Mouse (Mus musculus): ENCODE results near the gene Plb1. TPM values are rescaled to one million over a fixed set of nuclear protein-coding genes. Genes with fewer than 3 reads are reported as not detected.

Gene Plb1
- polyA plus RNA-seq, 1 experiment from 2014 or later = 0.18 TPM

DNA sequence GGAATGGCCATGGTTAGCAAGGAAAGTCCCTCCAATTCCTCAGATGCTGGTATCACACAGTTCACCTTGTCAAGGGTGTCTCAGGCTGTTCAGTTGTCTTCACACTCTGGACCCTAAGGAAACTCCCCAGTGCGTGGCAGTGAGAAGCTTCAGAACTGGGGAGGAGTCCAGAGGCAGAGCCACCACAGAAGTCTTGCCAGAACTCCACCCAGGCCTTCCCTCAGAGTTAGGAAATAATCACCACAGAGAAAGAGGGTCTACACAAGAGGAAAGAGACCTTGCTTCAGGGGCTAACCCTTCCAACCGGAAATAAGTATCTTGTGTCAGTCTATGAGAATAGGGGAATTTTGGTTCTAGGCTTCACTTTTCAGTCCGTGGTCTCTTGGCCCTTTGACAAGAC is 120.3 kb downstream of the Plb1 start:
- TF ChIP-seq EP300 (IDR thresholded peaks at IDR 0.05; ENCODE audit: low read depth) (no peak), CTCF (IDR thresholded peaks at IDR 0.05; ENCODE audit: low read depth) (no peak)
- no peaks in the 10 kb centered on the region for H3K27me3 ChIP-seq (ENCODE audit: insufficient read depth, low read length)
- H3K9me3 ChIP-seq (ENCODE audit: low read length) = no peaks in the 10 kb centered on the region
- H3K27ac ChIP-seq (ENCODE audit: low read depth) = no peak overlapping the region
- H3K4me3 ChIP-seq (ENCODE audit: low read depth, low read length) = no peak overlapping the region
- H3K4me2 ChIP-seq (ENCODE audit: low read depth, low read length) = no peak overlapping the region
- no peak for ATAC-seq
- peaks cover 7% of the 10 kb centered on the region for H3K4me1 ChIP-seq (ENCODE audit: insufficient read depth)
- H3K36me3 ChIP-seq (replicated peaks; ENCODE audit: insufficient read depth, low read length) = no peaks in the 10 kb centered on the region
- no peak for DNase-seq
- WGBS (ENCODE audit: insufficient replicate concordance) = 62% methylated on average over 3 of the region's 3 CpGs
- H3K9ac ChIP-seq (replicated peaks) = no peak overlapping the region

GRCm38 (mm10) chr5:32353280-32353679 is 120.8 kb downstream of the Plb1 start:
- no peaks in the 10 kb centered on the region for H3K9me3 ChIP-seq (ENCODE audit: low read length)
- WGBS (ENCODE audit: insufficient replicate concordance) = 74% methylated on average over 2 of the region's 2 CpGs
- no peaks in the 10 kb centered on the region for H3K36me3 ChIP-seq (replicated peaks; ENCODE audit: insufficient read depth, low read length)
- ATAC-seq = no peak
- TF ChIP-seq CTCF (IDR thresholded peaks at IDR 0.05; ENCODE audit: low read depth) = no peak
- TF ChIP-seq EP300 (IDR thresholded peaks at IDR 0.05; ENCODE audit: low read depth) = no peak
- H3K9ac ChIP-seq (replicated peaks) = no peak overlapping the region
- no peak for DNase-seq
- peaks cover 7% of the 10 kb centered on the region for H3K4me1 ChIP-seq (ENCODE audit: insufficient read depth)
- no peak overlapping the region for H3K4me2 ChIP-seq (ENCODE audit: low read depth, low read length)
- H3K4me3 ChIP-seq (ENCODE audit: low read depth, low read length) = no peak overlapping the region
- H3K27ac ChIP-seq (ENCODE audit: low read depth) = no peak overlapping the region
- H3K27me3 ChIP-seq (ENCODE audit: insufficient read depth, low read length) = no peaks in the 10 kb centered on the region

- ATAC-seq (no peak), DNase-seq (no peak)
- Histone ChIP-seq H3K36me3 (replicated peaks; ENCODE audit: insufficient read depth, low read length) (no peaks in the 10 kb centered on the region), H3K9me3 (ENCODE audit: low read length) (no peaks in the 10 kb centered on the region), H3K27ac (ENCODE audit: low read depth) (no peak overlapping the region), H3K9ac (replicated peaks) (no peak overlapping the region), H3K4me3 (ENCODE audit: low read depth, low read length) (no peak overlapping the region), H3K27me3 (ENCODE audit: insufficient read depth, low read length) (no peaks in the 10 kb centered on the region), H3K4me2 (ENCODE audit: low read depth, low read length) (no peak overlapping the region), H3K4me1 (ENCODE audit: insufficient read depth) (peaks cover 6% of the 10 kb centered on the region)
- WGBS (ENCODE audit: insufficient replicate concordance) = 77% methylated on average over 4 of the region's 4 CpGs
- TF ChIP-seq EP300 (IDR thresholded peaks at IDR 0.05; ENCODE audit: low read depth) (no peak), CTCF (IDR thresholded peaks at IDR 0.05; ENCODE audit: low read depth) (no peak)
Measured at GRCm38 (mm10) chr5:32360511-32360910, 128.0 kb downstream of the Plb1 start.

DNA sequence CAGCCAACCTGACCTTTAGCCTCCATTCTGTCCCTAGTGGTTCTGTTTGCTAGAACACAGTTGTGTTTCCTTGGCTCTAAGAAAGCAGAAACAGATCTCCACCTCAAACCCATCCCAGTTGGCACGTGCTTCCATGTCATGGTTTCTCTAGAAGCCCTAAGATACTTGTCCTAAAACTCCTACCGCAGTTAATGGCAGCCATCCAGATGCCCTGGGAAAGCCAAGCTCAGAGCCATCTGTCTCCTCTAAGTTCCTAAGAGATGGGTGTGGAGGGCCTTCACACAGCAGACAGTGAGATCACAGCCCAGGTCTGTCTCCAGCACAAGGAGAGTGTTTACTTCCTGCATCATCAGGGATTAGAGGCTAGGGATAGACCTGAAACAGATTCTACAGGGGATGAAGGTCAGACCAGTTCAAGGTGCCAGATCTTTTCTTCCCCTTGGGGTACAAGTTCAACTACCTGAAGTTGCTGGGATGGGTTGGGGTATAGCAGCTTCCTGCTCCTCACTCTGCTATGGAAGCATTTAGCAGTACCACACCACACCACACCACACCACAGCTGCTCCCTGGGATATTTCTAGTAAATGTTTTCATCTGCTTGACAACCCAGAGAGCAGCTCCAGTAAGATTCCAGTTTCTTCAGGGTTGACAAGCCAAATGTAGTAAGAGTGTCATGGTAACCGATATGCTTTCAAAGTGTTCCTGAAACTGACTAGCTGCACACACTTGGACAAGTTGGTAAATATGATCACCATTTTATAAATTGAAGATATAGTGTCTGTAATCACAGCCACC is 129.1 kb downstream of the Plb1 start:
- no peak for ATAC-seq
- Histone ChIP-seq H3K27ac (ENCODE audit: low read depth) (no peak overlapping the region), H3K4me3 (ENCODE audit: low read depth, low read length) (no peak overlapping the region), H3K27me3 (ENCODE audit: insufficient read depth, low read length) (no peaks in the 10 kb centered on the region), H3K4me1 (ENCODE audit: insufficient read depth) (peaks cover 6% of the 10 kb centered on the region), H3K4me2 (ENCODE audit: low read depth, low read length) (no peak overlapping the region), H3K9ac (replicated peaks) (no peak overlapping the region), H3K9me3 (ENCODE audit: low read length) (no peaks in the 10 kb centered on the region), H3K36me3 (replicated peaks; ENCODE audit: insufficient read depth, low read length) (no peaks in the 10 kb centered on the region)
- WGBS (ENCODE audit: insufficient replicate concordance) = 77% methylated on average over 3 of the region's 3 CpGs
- DNase-seq = no peak
- TF ChIP-seq CTCF (IDR thresholded peaks at IDR 0.05; ENCODE audit: low read depth) (0 out of 2 replicates have a peak, but pooled peaks have one; percentile 3), EP300 (IDR thresholded peaks at IDR 0.05; ENCODE audit: low read depth) (no peak)

DNA sequence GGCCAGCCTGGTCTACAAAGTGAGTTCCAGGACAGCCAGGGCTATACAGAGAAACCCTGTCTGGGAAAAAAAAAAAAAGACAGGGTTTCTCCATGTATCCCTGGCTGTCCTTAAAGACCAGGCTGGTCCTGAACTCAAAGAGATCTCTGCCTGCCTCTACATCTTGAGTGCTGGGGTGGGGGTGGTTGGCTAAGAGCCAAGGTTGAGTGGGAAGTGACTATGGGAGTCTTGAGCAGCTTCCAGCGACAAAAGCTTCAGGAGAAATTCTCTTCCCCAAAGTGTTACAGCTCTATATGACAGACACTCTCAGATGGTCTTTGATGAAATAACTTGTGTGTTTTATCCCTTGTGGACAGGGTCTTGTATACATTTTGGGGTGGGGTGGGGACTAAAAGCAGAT is 136.9 kb downstream of the Plb1 start:
- WGBS (ENCODE audit: insufficient replicate concordance) = 71% methylated on average over 1 of the region's 1 CpGs
- no peaks in the 10 kb centered on the region for H3K4me1 ChIP-seq (ENCODE audit: insufficient read depth)
- H3K9me3 ChIP-seq (ENCODE audit: low read length) = no peaks in the 10 kb centered on the region
- no peak overlapping the region for H3K9ac ChIP-seq (replicated peaks)
- no peaks in the 10 kb centered on the region for H3K36me3 ChIP-seq (replicated peaks; ENCODE audit: insufficient read depth, low read length)
- H3K4me2 ChIP-seq (ENCODE audit: low read depth, low read length) = no peak overlapping the region
- no peaks in the 10 kb centered on the region for H3K27me3 ChIP-seq (ENCODE audit: insufficient read depth, low read length)
- ATAC-seq = no peak
- TF ChIP-seq CTCF (IDR thresholded peaks at IDR 0.05; ENCODE audit: low read depth) (no peak), EP300 (IDR thresholded peaks at IDR 0.05; ENCODE audit: low read depth) (no peak)
- H3K27ac ChIP-seq (ENCODE audit: low read depth) = no peak overlapping the region
- no peak overlapping the region for H3K4me3 ChIP-seq (ENCODE audit: low read depth, low read length)
- DNase-seq = no peak

DNA sequence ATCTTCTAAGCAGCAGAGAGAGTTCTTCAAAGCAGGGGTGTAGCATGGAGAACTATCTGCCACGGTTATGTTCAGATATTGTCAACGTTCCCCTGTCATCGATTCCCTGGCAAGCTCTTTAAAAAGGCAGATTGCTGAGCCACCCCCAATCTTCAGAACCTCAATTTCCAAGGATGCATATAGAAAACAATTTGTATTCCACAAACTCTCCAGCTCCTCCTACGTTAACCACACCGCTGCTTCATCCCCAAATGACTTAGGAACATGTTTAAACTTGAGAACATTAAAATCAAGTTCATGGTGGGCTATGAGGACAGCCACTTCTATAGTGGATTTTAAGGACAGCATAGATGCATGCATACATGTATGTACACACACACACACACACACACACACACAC is 138.7 kb downstream of the Plb1 start:
- WGBS (ENCODE audit: insufficient replicate concordance) = 85% methylated on average over 5 of the region's 5 CpGs
- Histone ChIP-seq H3K27me3 (ENCODE audit: insufficient read depth, low read length) (no peaks in the 10 kb centered on the region), H3K27ac (ENCODE audit: low read depth) (no peak overlapping the region), H3K9me3 (ENCODE audit: low read length) (no peaks in the 10 kb centered on the region), H3K4me2 (ENCODE audit: low read depth, low read length) (no peak overlapping the region), H3K4me3 (ENCODE audit: low read depth, low read length) (no peak overlapping the region), H3K36me3 (replicated peaks; ENCODE audit: insufficient read depth, low read length) (no peaks in the 10 kb centered on the region), H3K9ac (replicated peaks) (no peak overlapping the region), H3K4me1 (ENCODE audit: insufficient read depth) (no peaks in the 10 kb centered on the region)
- TF ChIP-seq EP300 (IDR thresholded peaks at IDR 0.05; ENCODE audit: low read depth) = no peak
- DNase-seq (no peak), ATAC-seq (no peak)

All from liver, postnatal 0 days (tissue).